Mouse (Mus musculus): ENCODE measurements around the gene Rpsa.

Gene Rpsa

GRCm38 (mm10) chr9:120114051-120114788, 13.3 kb upstream of the Rpsa start:
- no peak for DNase-seq

GRCm38 (mm10) chr9:120114789-120115151, 12.7 kb upstream of the Rpsa start:
- no peak for DNase-seq

- DNase-seq = no peak
Measured at GRCm38 (mm10) chr9:120115580-120115979, 11.9 kb upstream of the Rpsa start.

- no peak for DNase-seq
Measured at GRCm38 (mm10) chr9:120116184-120116624, 11.3 kb upstream of the Rpsa start.

GRCm38 (mm10) chr9:120118212-120118611, 9.3 kb upstream of the Rpsa start:
- no peak for DNase-seq

GRCm38 (mm10) chr9:120120503-120120902, 7.0 kb upstream of the Rpsa start:
- DNase-seq = no peak

- no peak for DNase-seq
Measured at GRCm38 (mm10) chr9:120126868-120127267, 621 bp upstream of the Rpsa start.

GRCm38 (mm10) chr9:120129276-120129675, 1.8 kb downstream of the Rpsa start:
- DNase-seq = no peak

- DNase-seq = no peak
Measured at GRCm38 (mm10) chr9:120131784-120132288, 4.3 kb downstream of the Rpsa start.

GRCm38 (mm10) chr9:120132980-120133754, 5.7 kb downstream of the Rpsa start:
- no peak for DNase-seq

GRCm38 (mm10) chr9:120133755-120134475, 6.4 kb downstream of the Rpsa start:
- no peak for DNase-seq

- DNase-seq = no peak
Measured at GRCm38 (mm10) chr9:120134529-120135160, 7.2 kb downstream of the Rpsa start.

- no peak for DNase-seq
Measured at GRCm38 (mm10) chr9:120135454-120135853, 8.0 kb downstream of the Rpsa start.

GRCm38 (mm10) chr9:120140652-120141051, 13.2 kb downstream of the Rpsa start:
- DNase-seq = peak; percentile 78

GRCm38 (mm10) chr9:120144474-120144873, 17.0 kb downstream of the Rpsa start:
- no peak for DNase-seq

GRCm38 (mm10) chr9:120149222-120149828, 21.8 kb downstream of the Rpsa start, which contains the start of gene Mobp:
Gene Mobp (plus strand): TSS chr9:120149707.
- no peak for DNase-seq

GRCm38 (mm10) chr9:120151152-120151551, 23.7 kb downstream of the Rpsa start:
- no peak for DNase-seq

- DNase-seq = no peak
Measured at GRCm38 (mm10) chr9:120151906-120152399, 24.5 kb downstream of the Rpsa start.

GRCm38 (mm10) chr9:120158047-120158446, 30.6 kb downstream of the Rpsa start:
- no peak for DNase-seq

GRCm38 (mm10) chr9:120163862-120164261, 36.4 kb downstream of the Rpsa start:
- DNase-seq = no peak

- no peak for DNase-seq
Measured at GRCm38 (mm10) chr9:120167826-120168225, 40.3 kb downstream of the Rpsa start.

- DNase-seq = peak; percentile 67
Measured at GRCm38 (mm10) chr9:120171295-120171694, 43.8 kb downstream of the Rpsa start.
